Mouse (Mus musculus): ENCODE measurements around the gene Spred2.

The Spred2 gene

DNA sequence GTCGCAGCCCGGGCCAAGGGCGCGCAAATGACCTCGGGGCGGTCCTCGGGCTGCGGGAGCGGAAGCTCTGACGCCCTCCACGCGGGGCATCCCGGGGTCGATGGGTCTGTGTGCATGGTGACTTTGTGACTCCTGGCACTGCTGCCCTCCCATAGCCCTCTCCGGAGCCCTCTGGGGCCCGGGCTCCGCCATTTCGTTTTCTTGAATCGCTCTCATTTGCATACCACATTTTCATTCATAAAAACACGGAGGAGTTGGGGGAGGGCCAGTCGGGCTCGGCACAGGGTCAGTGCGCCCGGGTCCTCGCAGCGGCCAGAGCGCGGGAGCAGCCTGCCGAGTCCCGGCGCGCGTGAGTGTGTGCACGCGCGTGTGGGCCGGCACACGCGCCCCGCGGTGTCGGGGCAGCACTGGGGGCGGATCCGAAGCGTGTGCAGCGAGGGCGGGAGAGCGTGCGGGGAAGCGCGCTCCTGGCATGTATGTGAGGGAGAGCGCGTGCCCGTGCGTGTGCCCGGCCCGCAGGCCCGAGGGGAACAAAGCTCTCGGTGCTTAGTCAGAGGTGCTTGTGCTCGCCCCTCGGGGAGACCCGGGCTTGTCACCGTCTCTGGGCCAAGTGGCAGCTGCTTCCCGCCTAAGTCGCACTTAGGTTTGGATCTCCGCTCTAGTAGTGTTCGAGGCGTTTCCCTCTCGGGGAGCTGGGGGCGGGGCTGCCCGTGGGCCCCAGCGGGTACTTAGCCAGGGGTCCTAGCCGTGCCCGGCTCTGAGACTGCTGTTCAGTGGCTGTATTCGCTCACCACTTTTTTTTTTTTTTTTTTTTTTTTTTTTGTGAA lies 1.2 kb downstream of the Spred2 start:
- in situ Hi-C loops (cut with MboI, MseI) = loop anchor here (5.0 kb wide), 1 partner anchor 52 kb away; no protein-coding TSS in a partner anchor

DNA sequence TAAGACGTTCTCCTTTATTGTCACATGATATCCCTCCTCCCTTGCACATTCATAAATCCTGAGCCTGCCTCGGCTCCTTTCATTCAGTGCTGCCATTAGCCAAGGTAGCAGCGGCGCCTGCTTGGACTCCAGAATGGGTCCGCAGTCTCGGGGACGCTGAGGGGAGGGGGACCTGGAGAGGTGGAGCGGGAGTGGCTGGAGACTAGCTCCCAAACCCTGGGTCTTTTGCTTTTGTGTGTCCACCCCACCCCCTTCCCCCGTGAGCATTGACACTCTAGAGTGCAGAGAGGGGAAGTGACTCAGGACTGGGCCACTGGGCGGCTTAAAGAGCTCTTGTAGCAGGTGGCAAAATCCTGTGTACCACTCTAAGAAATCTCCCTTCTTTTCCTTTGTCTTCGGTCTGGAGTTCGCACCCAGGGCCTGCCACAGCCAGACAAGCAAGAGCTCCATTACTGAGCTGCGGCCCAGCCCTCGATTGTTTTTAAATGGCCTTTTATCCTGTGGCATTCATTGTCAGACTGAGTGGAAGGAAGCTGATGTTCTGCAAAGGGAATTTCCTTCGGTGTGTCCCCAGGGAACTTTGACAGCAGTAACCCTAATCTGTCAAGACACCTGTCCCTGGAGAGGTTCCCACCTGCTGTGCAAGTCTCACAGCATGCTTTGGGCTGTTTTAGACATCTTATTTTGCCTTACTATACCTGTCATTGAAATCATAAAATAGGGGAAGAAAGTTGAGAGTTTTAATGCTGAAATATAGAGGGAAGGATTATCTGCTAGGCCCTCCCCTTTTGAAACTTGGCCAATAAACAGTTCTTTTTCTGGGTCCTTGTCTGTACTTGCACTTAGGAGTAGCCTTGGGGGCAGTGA lies 2.0 kb downstream of the Spred2 start:
- in situ Hi-C loops (cut with MboI, MseI) = loop anchor here (5.0 kb wide), 1 partner anchor 51 kb away; no protein-coding TSS in a partner anchor

DNA sequence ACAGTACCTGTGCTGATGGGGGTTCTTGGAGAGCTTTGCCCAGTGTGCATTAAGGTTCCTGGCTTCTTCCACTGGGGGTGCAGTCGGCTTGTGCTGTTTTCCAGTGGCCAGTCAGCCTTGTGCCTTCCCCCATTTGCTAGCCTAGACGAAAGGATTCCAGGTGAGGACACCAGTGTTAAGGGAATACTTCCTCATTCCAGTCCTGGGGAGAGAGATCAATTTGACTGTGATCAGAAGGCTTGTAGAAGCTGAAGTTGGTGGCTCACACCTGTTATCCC lies 2.6 kb downstream of the Spred2 start:
- in situ Hi-C loops (cut with MboI, MseI) = loop anchor here (5.0 kb wide), 1 partner anchor 51 kb away; no protein-coding TSS in a partner anchor

DNA sequence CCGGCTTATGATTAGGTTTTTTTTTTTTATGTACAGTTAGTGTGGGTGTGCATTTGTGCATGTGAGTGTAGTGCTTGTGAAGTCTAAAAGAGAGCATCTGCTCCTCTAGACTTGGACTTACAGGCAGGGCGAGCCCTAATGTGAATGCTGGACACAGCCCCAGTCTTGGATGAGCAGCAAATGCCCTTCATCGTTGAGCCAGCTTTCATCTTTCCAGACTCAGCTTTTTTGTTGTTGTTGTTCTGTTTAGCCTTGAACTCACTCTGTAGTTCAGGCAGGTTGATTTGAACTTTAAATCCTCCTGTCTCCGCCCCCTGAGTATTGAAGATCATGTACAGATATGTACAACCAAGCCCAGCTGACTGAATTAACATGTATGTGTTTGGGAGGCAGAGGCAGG lies 4.5 kb downstream of the Spred2 start:
- in situ Hi-C loops (cut with MboI, MseI) = loop anchor here (5.0 kb wide), 1 partner anchor 49 kb away; no protein-coding TSS in a partner anchor

DNA sequence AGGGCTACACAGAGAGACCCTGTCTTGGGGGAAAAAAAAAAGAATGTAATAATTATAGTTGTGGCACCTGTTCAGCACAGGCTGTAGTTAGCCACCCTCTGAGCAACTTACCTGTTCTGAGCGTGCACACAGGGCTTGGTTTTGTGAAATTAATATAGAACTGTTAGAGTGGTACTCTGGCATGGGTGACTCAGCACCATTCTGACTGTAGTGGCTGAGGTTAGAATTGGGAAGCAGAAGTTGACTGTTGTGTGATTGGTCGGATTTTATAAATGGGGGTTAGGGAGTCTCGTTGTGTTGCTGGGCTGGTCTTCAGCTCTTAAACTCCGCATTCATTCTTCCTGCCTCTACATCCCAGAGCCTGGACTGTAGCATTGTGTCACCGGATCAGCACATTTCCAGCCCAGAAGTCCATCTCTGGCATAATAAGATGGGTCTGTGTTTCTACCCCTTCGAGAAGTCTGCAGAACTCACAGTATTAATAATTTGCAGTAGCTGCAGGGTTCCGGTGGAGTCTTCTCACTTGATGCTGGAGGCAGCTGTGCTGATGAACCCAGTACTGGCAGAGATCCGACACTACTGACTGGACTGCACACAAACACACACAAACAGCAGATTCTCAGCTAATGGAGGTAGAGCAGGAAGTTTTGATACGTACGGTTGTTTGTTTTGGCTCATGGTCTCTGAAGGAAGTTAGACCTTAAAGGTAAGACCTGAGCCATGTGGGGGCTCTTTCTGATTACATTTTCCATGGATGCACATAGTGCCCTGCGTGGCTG lies 5.1 kb downstream of the Spred2 start:
- in situ Hi-C loops (cut with MboI, MseI) = loop anchor here (5.0 kb wide), 1 partner anchor 48 kb away; no protein-coding TSS in a partner anchor

DNA sequence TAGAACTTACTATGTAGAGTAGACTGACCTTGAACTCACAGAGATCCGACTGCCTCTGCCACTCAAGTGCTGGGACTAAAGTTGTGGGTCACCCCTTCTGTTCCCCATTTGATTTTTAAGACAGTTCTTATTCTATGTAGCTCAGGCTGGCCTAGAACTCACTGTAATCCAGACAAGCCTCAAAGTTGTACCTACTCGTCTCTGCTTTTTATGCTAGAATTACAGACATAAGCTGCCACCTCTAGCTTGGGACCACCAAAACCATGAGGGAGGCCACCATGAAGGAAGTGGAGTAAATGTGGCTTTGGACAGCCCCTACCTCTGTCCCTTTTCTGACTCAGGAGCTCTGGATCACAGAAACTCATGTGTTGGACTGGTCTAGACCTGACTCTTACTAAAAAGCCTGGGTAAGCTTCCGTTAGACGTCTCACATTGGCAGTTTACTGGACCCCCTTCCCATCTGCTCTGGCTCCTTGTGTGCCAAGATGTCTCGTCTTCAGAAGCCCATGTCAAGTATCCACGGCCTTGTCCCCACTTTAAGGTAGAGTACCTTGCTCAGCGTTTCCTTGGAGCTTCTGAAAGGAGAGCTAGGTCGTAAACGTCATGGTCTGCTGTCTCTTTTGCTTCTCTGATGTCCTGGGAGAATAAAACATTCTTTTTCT lies 7.5 kb downstream of the Spred2 start:
- in situ Hi-C loops (cut with MboI, MseI) = no loop called here

DNA sequence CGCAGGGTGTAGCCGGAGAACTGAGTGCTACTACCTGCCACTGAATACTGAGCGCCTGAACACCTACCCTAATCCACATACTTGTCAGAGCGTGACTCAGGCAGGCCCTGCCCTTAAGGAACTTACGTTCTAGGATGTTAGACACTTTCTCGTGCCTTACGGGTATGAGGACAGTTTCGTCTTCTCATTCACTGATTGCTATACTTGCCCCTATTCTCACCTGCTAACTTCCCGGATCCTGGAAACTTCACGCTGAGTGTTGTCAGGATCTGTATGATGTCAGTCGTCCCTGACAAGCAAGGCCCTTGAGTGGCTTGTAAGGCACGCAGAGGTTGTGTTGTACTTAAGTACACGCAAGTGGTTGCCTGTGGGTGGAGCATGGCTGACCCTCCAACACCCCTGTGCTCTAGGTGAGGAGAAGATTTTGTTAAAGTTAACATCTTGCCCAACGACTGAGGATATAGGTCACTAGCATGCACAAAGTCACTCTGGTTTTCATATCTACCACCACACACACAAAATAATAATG lies 8.9 kb downstream of the Spred2 start:
- in situ Hi-C loops (cut with MboI, MseI) = no loop called here

DNA sequence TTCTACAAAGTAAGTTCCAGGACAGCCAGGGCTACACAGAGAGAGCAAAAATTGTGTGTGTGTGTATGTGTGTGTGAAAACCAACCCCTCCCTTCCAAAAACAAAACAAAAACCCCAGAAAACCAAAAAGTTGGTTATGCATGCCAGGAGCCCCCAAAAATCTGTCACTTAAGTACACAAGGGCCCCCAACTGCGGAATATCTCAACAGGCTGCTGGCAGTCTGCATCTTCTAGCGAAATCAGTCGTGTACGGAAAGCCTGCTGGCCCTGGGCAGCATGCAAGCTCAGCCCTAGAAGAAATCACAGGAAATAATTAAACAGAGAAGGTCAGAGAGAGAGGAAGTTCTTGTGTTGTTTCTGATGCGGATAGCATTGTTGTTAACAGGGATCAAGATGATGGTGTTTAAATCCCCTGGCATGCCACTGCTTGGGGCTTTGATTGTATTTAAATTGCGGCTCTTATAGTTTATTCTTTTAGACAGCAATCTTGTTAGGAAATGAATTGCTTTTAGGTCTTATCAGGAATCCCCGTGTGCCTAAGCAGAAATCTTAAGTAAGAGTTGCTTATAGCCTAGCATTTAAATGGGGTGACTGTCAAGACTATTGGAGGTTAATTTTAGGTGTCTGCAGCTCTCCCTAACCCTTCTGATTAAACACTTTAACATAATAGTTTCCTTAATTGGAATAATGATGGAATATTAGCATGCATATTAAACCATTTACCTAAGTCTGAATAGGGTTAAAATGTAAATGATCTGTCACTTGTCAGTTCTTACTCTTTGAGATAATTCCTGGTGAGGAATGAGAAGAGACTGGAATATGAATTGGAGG lies 11.6 kb downstream of the Spred2 start:
- in situ Hi-C loops (cut with MboI, MseI) = no loop called here

DNA sequence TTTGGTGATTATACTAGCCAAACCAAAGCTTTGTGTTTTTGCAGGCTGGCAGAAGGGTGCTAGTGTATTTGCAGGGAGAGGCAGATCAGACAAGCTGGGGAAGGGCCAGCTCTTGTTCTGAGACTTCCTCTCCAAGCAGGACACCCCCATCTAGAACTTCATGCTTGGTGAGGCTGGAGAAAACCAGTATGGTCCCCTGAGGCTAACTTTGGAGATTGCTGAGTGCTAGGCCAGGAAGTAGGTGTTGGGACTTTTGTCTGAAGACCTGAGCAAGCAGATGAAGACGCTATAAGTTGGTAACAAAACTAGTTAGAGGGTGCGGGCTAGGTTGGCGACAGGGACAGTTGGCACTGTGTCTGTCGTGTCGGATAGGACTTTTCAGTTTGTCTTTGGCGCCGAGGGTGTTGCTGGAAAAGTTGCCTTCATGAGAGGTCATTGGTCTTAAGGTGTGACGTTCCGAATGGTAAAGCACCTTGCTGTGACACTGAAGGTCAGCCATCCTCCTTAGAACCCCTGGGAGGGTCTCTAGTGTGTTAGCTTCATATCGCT lies 14.4 kb downstream of the Spred2 start:
- in situ Hi-C loops (cut with MboI, MseI) = no loop called here

DNA sequence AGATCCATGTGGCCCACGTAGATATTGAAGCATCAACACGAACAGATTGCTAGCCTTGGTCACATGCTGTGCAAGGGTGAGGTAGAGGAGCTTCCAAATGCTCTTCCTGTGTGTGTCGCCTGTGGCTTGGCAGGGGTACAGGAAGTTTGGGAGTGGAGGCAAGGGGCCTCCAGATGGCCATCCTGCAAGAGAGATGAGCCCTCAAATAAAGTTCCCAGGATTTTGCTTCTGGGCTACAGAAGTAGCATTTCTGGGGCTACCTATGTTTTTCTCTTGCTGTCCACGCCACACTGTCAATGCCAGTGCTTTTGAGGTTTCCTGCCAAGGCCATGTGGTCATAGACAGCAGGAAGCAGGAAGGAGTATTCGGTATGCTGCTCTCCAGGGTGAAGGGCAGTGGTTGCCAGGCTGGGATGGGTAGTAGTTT lies 15.1 kb downstream of the Spred2 start:
- in situ Hi-C loops (cut with MboI, MseI) = no loop called here

DNA sequence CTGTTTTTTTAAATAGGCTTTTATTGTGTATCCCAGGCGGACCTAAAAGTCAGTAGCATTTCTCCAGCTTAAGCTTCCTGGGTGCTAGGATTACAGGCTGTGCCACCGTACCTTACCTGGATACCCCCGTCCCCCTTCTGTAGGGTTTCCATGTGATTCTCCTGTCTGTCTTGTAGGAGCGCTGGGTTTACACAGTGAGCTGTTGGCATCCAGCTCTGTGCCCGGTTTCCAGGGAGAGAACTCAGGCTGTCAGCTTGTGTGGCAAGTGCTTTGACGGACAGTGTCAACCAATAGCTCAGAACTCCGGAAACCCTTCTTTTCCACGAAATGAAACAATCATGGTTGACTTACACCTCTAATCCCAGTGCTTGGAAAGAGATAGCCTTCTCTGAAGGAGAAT lies 15.7 kb downstream of the Spred2 start:
- in situ Hi-C loops (cut with MboI, MseI) = no loop called here

DNA sequence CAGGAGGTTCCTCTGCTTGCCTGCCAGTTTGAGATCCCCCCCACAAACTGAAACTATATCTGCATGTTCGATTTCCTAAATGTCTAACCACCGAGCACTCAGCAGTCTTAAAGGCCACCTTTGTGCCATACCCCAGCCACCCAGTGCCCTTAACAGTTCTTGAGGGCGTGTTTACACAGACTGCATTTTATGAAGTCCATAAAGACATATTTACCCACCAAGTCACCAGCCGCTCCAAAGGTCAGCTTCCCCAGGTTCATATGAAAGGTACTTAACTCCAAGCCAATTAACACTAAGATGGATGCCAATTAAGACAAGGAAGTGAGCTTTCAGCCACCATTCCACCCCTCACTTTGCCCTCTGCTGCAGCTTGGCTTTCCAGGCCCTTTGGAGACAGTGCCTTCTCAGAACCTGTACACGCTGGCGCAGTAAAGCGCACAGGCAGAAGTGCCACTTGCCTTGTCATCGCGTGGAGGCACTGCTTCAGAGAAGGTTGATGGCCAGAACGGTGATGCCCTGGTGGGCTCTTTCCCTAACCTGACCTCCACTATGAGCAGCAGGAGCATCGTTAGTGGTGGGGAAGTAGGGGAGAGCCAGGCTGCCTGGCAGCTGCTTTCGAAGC lies 17.1 kb downstream of the Spred2 start:
- in situ Hi-C loops (cut with MboI, MseI) = no loop called here

DNA sequence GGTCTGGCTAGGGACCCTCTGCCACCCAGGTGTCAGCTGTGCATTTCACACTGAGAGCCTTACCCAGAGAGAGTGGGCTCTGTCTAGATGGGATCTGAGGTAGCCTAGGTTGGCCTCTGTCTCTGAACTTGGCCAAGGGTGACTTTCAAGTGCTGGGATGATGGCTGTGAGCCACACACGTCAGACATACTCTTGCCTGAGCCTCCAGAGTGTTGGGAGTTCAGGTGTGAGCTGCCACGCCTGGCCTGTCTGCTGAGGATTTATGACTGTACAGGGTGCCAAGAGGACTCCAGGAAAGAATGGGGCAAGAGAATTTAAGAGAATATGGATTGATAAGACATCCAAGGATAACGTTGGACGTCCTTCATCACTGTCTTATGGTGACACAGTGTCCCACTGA lies 17.8 kb downstream of the Spred2 start:
- in situ Hi-C loops (cut with MboI, MseI) = no loop called here

DNA sequence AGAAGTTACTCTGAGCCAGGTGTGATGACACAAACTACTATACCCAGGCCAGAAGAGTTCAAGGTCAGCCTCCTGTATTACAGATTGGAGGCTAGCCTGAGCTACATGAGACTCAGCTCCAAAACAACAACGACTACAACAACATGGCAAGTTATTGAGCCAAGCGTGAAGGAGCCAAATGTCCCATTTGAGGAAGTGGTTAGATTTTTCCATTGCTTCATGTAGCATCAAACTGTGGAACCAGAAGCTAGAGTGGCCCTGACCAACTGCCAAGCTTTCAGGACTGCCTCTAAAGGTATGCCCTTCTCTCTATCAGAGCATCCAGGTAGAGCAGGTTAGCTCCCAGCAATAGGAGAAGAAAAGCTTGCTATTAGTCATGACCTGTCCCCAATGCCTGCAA lies 19.6 kb downstream of the Spred2 start:
- in situ Hi-C loops (cut with MboI, MseI) = no loop called here

DNA sequence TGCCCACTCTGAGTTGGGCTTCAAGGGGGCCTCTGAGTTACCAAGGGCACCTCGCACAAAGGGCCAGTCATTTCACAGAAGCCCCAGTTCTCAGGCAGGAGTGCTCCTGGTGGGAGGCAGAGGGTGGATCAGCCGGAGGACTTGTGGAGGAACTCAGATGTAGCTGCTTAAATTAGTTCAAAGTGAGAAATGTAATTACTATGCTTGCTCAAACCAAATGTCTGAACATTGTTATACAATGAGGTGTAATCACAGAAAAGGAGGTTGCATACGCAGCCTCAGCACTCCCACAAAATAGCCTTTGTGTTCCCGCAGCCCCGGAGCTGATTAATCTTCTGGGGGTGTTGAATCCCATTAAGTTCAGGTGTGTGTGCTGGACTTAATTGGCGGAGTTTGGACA lies 20.5 kb downstream of the Spred2 start:
- in situ Hi-C loops (cut with MboI, MseI) = no loop called here

DNA sequence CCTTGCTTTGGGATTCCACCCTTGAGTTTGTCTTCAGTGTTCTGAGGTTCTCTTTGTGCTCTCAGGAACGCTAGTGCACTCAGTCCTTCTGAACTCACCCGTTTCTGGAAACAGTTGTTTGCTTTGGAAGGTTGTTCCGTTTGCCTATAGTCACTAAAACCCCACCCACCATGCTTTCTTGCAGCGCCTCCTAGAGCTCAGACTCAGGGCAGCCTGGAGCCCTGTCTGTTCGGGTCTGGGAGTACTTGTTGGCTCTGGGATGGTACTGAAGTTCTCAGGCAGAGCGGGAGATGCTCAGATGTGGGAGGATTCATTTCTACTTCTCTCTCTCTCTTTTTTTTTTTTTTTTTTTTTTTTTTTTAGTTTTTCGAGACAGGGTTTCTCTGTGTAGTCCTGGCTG lies 22.5 kb downstream of the Spred2 start:
- in situ Hi-C loops (cut with MboI, MseI) = no loop called here

DNA sequence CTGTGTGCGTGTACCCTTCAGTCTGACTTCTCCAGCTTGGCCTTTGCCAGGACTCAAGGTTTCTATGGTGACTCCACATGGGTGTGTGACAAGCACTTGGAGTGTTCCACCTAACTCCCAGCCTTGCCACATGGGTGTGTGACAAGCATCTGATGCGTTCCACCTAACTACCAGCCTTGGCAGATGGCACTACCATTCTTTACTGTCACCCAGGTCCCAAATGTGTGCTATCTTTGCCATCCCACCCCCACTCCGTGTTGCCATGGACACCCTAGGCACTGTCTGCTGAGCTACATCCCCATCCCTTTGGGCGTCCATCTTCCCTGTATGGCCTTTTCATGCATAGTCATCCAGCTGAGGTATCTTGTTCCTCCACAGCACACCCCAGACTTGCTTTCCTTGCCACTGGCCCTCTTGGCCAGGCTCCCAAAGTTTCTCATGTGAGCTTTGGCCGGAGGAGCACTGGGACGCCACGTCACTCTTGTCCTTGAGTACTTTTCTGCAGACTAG lies 23.5 kb downstream of the Spred2 start:
- in situ Hi-C loops (cut with MboI, MseI) = no loop called here

DNA sequence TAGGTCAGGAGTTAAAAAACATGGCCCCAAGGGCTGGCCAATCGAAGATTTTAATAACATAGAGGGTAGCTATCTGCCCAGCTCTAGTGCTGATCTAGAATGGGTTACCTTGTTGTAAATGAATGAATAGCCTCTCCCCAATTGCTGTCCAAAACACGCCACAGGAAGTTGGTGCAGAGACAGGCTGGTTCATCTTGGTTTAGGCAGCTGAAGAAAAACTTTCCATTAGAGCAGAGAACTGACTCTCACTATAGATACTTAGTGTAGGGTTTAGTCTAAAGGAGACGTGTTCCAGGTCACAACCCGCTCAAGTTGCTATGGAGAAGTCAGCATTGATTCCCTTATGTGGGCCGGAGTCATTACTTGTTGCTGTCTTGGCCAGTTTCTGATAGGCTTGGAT lies 25.6 kb downstream of the Spred2 start:
- in situ Hi-C loops (cut with MboI, MseI) = loop anchor here (10.0 kb wide), 1 partner anchor 1385 kb away; no protein-coding TSS in a partner anchor

DNA sequence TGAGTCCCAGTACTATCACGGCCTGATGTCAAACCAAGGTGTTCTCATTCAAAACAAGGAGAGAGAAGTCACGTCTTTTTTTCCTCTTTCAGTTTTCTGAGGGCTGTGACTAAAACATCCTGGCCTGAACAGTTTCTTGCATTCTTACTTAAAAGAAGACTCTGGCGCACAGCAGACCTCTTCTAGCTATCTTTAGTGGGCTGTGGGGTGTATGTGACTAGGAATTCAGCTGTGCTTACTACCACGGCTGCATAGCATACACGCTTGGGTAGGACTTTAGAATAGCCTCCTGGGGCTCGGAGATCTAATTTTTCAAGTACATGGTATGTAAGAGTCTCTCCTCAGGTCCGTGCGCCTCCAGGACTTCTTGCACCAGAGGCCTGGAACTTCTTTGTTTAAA lies 26.0 kb downstream of the Spred2 start:
- in situ Hi-C loops (cut with MboI, MseI) = loop anchor here (10.0 kb wide), 1 partner anchor 1385 kb away; no protein-coding TSS in a partner anchor

Data from regulatory T cell (primary cell).